Comparison of ENCODE assay signal across 8 mouse cellular contexts in the genomic region with DNA sequence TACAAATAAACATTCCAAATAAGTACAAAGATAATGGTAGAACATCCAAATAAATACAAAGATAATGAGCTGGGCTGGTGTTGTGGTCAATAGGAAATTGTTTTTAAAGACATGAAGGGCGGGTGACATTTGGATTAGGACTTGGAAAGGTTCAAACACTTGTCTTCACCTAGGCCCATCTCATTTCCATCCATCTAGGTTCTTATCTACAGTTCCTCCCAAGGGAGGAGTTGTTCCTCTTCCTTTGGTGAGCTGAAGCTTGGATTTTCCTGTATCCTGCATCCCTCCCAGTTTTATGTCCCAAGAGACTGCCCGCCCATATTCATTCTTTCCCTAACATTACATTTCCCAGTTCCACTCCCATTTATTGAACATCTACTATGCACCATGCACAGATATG. TPM values are rescaled to one million over a fixed set of nuclear protein-coding genes. Genes with fewer than 3 reads are reported as not detected.
DNase-seq lines count a peak whose midpoint lies in the region; ATAC-seq and TF ChIP-seq lines count a peak whose summit lies in the region.

No protein-coding gene starts in this region.

- peak overlapping the region; percentile 89 for H3K9ac ChIP-seq in lung, embryonic 14.5 days
- peak overlapping the region; percentile 84 for H3K9ac ChIP-seq in embryonic facial prominence, embryonic 15.5 days
- peak overlapping the region; percentile 94 for H3K9ac ChIP-seq in intestine, embryonic 16.5 days (ENCODE audit: low read depth, low read length)
- peak overlapping the region; percentile 92 for H3K9ac ChIP-seq in neural tube, embryonic 13.5 days

- H3K4me3 ChIP-seq in lung, embryonic 14.5 days (ENCODE audit: low read depth, low read length): peak overlapping the region; percentile 97
- H3K4me3 ChIP-seq in embryonic facial prominence, embryonic 15.5 days (replicated peaks): peak overlapping the region; percentile 76
- H3K4me3 ChIP-seq in intestine, embryonic 16.5 days (ENCODE audit: low read length): peak overlapping the region; percentile 97
- peak overlapping the region; percentile 93 for H3K4me3 ChIP-seq in neural tube, embryonic 13.5 days

- H3K27ac ChIP-seq in lung, embryonic 14.5 days (ENCODE audit: low read depth): peak overlapping the region; percentile 98
- H3K27ac ChIP-seq in embryonic facial prominence, embryonic 15.5 days (replicated peaks): peak overlapping the region; percentile 99
- peak overlapping the region; percentile 98 for H3K27ac ChIP-seq in intestine, embryonic 16.5 days (ENCODE audit: low read length)
- peak overlapping the region; percentile 98 for H3K27ac ChIP-seq in neural tube, embryonic 13.5 days (replicated peaks)

- TF ChIP-seq CTCF in lung, embryonic 14.5 days (IDR thresholded peaks at IDR 0.05; ENCODE audit: low read depth): no peak

- no peaks in the 10 kb centered on the region for H3K27me3 ChIP-seq in lung, embryonic 14.5 days (ENCODE audit: insufficient read depth, low read length)
- H3K27me3 ChIP-seq in embryonic facial prominence, embryonic 15.5 days: no peaks in the 10 kb centered on the region
- no peaks in the 10 kb centered on the region for H3K27me3 ChIP-seq in intestine, embryonic 16.5 days (replicated peaks; ENCODE audit: control insufficient read depth, insufficient read depth, low read length)
- H3K27me3 ChIP-seq in neural tube, embryonic 13.5 days: no peaks in the 10 kb centered on the region

- 0 out of 2 replicates have a peak, but pooled peaks have one; percentile 4 for ATAC-seq in lung, embryonic 14.5 days (ENCODE audit: insufficient read depth)
- no peak for ATAC-seq in embryonic facial prominence, embryonic 15.5 days (ENCODE audit: insufficient number of reproducible peaks, low FRiP score, low TSS enrichment, low read depth)
- ATAC-seq in intestine, embryonic 16.5 days: no peak
- ATAC-seq in neural tube, embryonic 13.5 days (ENCODE audit: low read depth): peak; percentile 3; the same call in 1 of the 2 replicates
- ATAC-seq in megakaryocyte-erythroid progenitor cell, adult 5-6 weeks (replicated peaks; ENCODE audit: low FRiP score, low TSS enrichment, poor library complexity, severe bottlenecking): no peak

- DNase-seq in lung, embryonic 14.5 days: no peak
- no peak for DNase-seq in lung, postnatal 36 days
- no peak for DNase-seq in urinary bladder, postnatal 10 days (ENCODE audit: low spot score)
- DNase-seq in adrenal gland, adult 8-10 months: no peak

- 64% methylated on average over 2 of the region's 2 CpGs for WGBS in lung, embryonic 14.5 days
- WGBS in embryonic facial prominence, embryonic 15.5 days: 75% methylated on average over 2 of the region's 2 CpGs
- 78% methylated on average over 2 of the region's 2 CpGs for WGBS in intestine, embryonic 16.5 days
- 72% methylated on average over 2 of the region's 2 CpGs for WGBS in neural tube, embryonic 13.5 days

- 0 out of 2 replicates have a peak, but pooled peaks cover 5% of the 10 kb centered on the region for H3K36me3 ChIP-seq in lung, embryonic 14.5 days (ENCODE audit: insufficient read depth)
- H3K36me3 ChIP-seq in embryonic facial prominence, embryonic 15.5 days: no peaks in the 10 kb centered on the region
- no peaks in the 10 kb centered on the region for H3K36me3 ChIP-seq in intestine, embryonic 16.5 days (ENCODE audit: control insufficient read depth, insufficient read depth, low read length)
- H3K36me3 ChIP-seq in neural tube, embryonic 13.5 days: peaks cover 4% of the 10 kb centered on the region; the same call in 1 of the 2 replicates

- peak overlapping the region; percentile 63 for H3K4me2 ChIP-seq in lung, embryonic 14.5 days
- peak overlapping the region; percentile 55 for H3K4me2 ChIP-seq in embryonic facial prominence, embryonic 15.5 days (replicated peaks)
- peak overlapping the region; percentile 64 for H3K4me2 ChIP-seq in intestine, embryonic 16.5 days (ENCODE audit: low read depth, low read length)
- H3K4me2 ChIP-seq in neural tube, embryonic 13.5 days: peak overlapping the region; percentile 68

- H3K4me1 ChIP-seq in lung, embryonic 14.5 days (ENCODE audit: insufficient read depth): no peaks in the 10 kb centered on the region
- 0 out of 2 replicates have a peak, but pooled peaks cover 3% of the 10 kb centered on the region for H3K4me1 ChIP-seq in embryonic facial prominence, embryonic 15.5 days
- H3K4me1 ChIP-seq in intestine, embryonic 16.5 days (ENCODE audit: control insufficient read depth, insufficient read depth, low read length): peaks cover 8% of the 10 kb centered on the region; the same call in 1 of the 2 replicates
- H3K4me1 ChIP-seq in neural tube, embryonic 13.5 days (replicated peaks): peaks cover 23% of the 10 kb centered on the region

- H3K9me3 ChIP-seq in lung, embryonic 14.5 days (ENCODE audit: low read depth, low read length): no peaks in the 10 kb centered on the region
- H3K9me3 ChIP-seq in embryonic facial prominence, embryonic 15.5 days (replicated peaks): no peaks in the 10 kb centered on the region
- H3K9me3 ChIP-seq in intestine, embryonic 16.5 days (ENCODE audit: control insufficient read depth, low read length): no peaks in the 10 kb centered on the region
- H3K9me3 ChIP-seq in neural tube, embryonic 13.5 days: no peaks in the 10 kb centered on the region

RNA-seq across cellular contexts. Expression of gene Gosr2, which starts 0.5 kb away (rescaled TPM):
- 85.0 and 86.4 TPM in 2 replicates for polyA plus RNA-seq in lung, embryonic 14.5 days (2014; fragmentation: Nextera tagmentation; extraction: Ambion mirVana)
- 92.5 and 93.5 TPM in 2 replicates for polyA plus RNA-seq in embryonic facial prominence, embryonic 15.5 days (2015; fragmentation: Nextera tagmentation; extraction: Ambion mirVana)
- 73.3 and 76.3 TPM in 2 replicates for polyA plus RNA-seq in intestine, embryonic 16.5 days (2015; fragmentation: Nextera tagmentation; extraction: Ambion mirVana)
- 80.6 and 82.1 TPM in 2 replicates for polyA plus RNA-seq in neural tube, embryonic 13.5 days (2015; fragmentation: Nextera tagmentation; extraction: Ambion mirVana)
- 36.1 and 46.9 TPM in 2 replicates for total RNA-seq in megakaryocyte-erythroid progenitor cell, adult 5-6 weeks (2014; fragmentation: Nextera tagmentation)
- 37.8 and 44.2 TPM in 2 replicates for total RNA-seq in megakaryocyte-erythroid progenitor cell, adult 5-6 weeks (2017)
- total RNA-seq in adrenal gland, adult 8-10 months (2022): 100 to 1,000 TPM in 2 of 4 experiments, 10 to 100 TPM in 2; 93.8 to 114 (median 103) TPM

RNA-seq across cellular contexts. Expression of gene Rprml, which starts 48.9 kb away (rescaled TPM):
- polyA plus RNA-seq in lung, embryonic 14.5 days (2014; fragmentation: Nextera tagmentation; extraction: Ambion mirVana): not detected in 2 replicates
- 0.22 and 0.32 TPM in 2 replicates for polyA plus RNA-seq in embryonic facial prominence, embryonic 15.5 days (2015; fragmentation: Nextera tagmentation; extraction: Ambion mirVana)
- 0.44 and 0.81 TPM in 2 replicates for polyA plus RNA-seq in intestine, embryonic 16.5 days (2015; fragmentation: Nextera tagmentation; extraction: Ambion mirVana)
- polyA plus RNA-seq in neural tube, embryonic 13.5 days (2015; fragmentation: Nextera tagmentation; extraction: Ambion mirVana): not detected in 2 replicates
- not detected in 2 replicates for total RNA-seq in megakaryocyte-erythroid progenitor cell, adult 5-6 weeks (2014; fragmentation: Nextera tagmentation)
- total RNA-seq in megakaryocyte-erythroid progenitor cell, adult 5-6 weeks (2017): not detected in 2 replicates
- total RNA-seq in adrenal gland, adult 8-10 months (2022): under 1 TPM in 3 of 4 experiments, not detected in 1; 0.32 to 1.00 (median 0.37) TPM

RNA-seq across cellular contexts. Expression of gene Wnt9b, which starts 51.4 kb away (rescaled TPM):
- polyA plus RNA-seq in lung, embryonic 14.5 days (2014; fragmentation: Nextera tagmentation; extraction: Ambion mirVana): not detected in 2 replicates
- 0.47 and 1.2 TPM in 2 replicates for polyA plus RNA-seq in embryonic facial prominence, embryonic 15.5 days (2015; fragmentation: Nextera tagmentation; extraction: Ambion mirVana)
- 0.05 and 0.06 TPM in 2 replicates for polyA plus RNA-seq in intestine, embryonic 16.5 days (2015; fragmentation: Nextera tagmentation; extraction: Ambion mirVana)
- polyA plus RNA-seq in neural tube, embryonic 13.5 days (2015; fragmentation: Nextera tagmentation; extraction: Ambion mirVana): not detected in 2 replicates
- not detected in 2 replicates for total RNA-seq in megakaryocyte-erythroid progenitor cell, adult 5-6 weeks (2014; fragmentation: Nextera tagmentation)
- not detected in 2 replicates for total RNA-seq in megakaryocyte-erythroid progenitor cell, adult 5-6 weeks (2017)
- total RNA-seq in adrenal gland, adult 8-10 months (2022): under 1 TPM in 3 of 4 experiments, not detected in 1; 0.07 to 0.31 (median 0.22) TPM

RNA-seq across cellular contexts. Expression of gene Lyzl6, which starts 59.5 kb away (rescaled TPM):
- polyA plus RNA-seq in lung, embryonic 14.5 days (2014; fragmentation: Nextera tagmentation; extraction: Ambion mirVana): not detected in 2 replicates
- polyA plus RNA-seq in embryonic facial prominence, embryonic 15.5 days (2015; fragmentation: Nextera tagmentation; extraction: Ambion mirVana): not detected in 2 replicates
- not detected in 2 replicates for polyA plus RNA-seq in intestine, embryonic 16.5 days (2015; fragmentation: Nextera tagmentation; extraction: Ambion mirVana)
- not detected in 2 replicates for polyA plus RNA-seq in neural tube, embryonic 13.5 days (2015; fragmentation: Nextera tagmentation; extraction: Ambion mirVana)
- total RNA-seq in megakaryocyte-erythroid progenitor cell, adult 5-6 weeks (2014; fragmentation: Nextera tagmentation): not detected in 2 replicates
- not detected in 2 replicates for total RNA-seq in megakaryocyte-erythroid progenitor cell, adult 5-6 weeks (2017)
- total RNA-seq in adrenal gland, adult 8-10 months (2022): not detected

Comparison
In these comparisons a context has a peak if more than half of its experiments do, and no peak if none do; other contexts are left out.
1. ATAC-seq: peak in lung, embryonic 14.5 days (single experiment) and neural tube, embryonic 13.5 days (single experiment); none in embryonic facial prominence, embryonic 15.5 days (single experiment), intestine, embryonic 16.5 days (single experiment) and megakaryocyte-erythroid progenitor cell, adult 5-6 weeks (single experiment).
2. Peak in every context shown above with its lines, with median percentiles within 50 percentile points of each other: H3K27ac ChIP-seq, H3K4me2 ChIP-seq, H3K4me3 ChIP-seq and H3K9ac ChIP-seq.